Mouse (Mus musculus): ENCODE measurements around the gene Olfr1178. TPM values are rescaled to one million over a fixed set of nuclear protein-coding genes. Genes with fewer than 3 reads are reported as not detected.

Olfr1178 gene
- 0.06 TPM in 1 of 2 replicates, not detected in the other for polyA plus RNA-seq (2014; fragmentation: Nextera tagmentation; extraction: Ambion mirVana)

DNA sequence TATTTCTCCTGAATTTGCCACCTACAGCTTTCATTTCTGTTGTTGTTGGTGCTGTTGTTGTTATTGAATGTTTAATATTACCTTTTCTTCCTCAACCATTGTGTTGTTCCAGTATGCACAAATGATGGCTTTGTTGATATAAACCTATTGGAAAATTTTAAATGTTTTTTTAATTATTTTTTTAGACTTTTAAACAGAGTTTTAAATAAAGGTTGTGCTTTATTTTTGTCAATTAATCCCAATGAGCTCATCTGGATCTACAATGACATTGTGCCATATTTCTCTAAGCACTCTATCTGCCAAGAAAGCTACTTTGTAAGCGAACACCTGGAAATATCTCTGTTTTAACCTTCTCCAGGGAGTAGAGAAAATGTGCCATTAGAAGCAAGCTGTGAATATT lies at the start of gene Olfr1178:
Olfr1178 (plus strand) TSS at position 301 of the 400 bp plus-strand sequence.
- Histone ChIP-seq H3K27ac (replicated peaks; ENCODE audit: low read depth, low read length) (no peak within 1 kb of the TSS), H3K9ac (ENCODE audit: low read depth, low read length) (no peak within 1 kb of the TSS), H3K36me3 (ENCODE audit: control insufficient read depth, insufficient read depth, low read length) (no peaks in the 10 kb centered on the region), H3K4me3 (ENCODE audit: low read depth, low read length) (no peak within 1 kb of the TSS), H3K9me3 (ENCODE audit: control insufficient read depth, low read length) (no peaks in the 10 kb centered on the region), H3K4me2 (ENCODE audit: low read depth, low read length) (no peak within 1 kb of the TSS), H3K4me1 (ENCODE audit: control insufficient read depth, insufficient read depth, low read length) (no peaks in the 10 kb centered on the region), H3K27me3 (replicated peaks; ENCODE audit: control insufficient read depth, insufficient read depth, low read length) (no peaks in the 10 kb centered on the region)
- no peak for DNase-seq (ENCODE audit: low spot score)
- ATAC-seq (ENCODE audit: low read depth): no peak
- WGBS: 73% methylated on average over 1 of the region's 1 CpGs

DNA sequence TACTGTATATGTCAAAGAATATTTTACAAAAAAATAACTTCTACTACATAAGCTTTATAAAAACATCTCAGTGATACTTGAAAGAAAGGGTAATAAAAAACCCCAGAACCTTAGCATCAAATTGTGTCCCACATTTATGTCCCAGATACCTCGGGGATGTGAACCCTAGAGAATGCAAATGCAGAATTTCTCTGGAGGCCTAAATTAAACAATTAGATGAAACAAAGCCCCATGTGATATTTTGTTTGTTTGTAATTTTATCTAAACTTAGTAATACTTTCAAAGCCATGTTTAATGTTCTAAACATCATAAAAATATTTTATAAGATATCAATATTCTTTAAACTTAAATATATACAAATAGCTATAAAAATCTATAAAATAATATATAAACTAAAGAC lies 40.5 kb upstream of the Olfr1178 start, which contains the start of gene Olfr1177-ps:
Olfr1177-ps (minus strand) TSS at position 101 of the 400 bp plus-strand sequence.
- Histone ChIP-seq H3K9me3 (ENCODE audit: control insufficient read depth, low read length) (no peaks in the 10 kb centered on the region), H3K36me3 (ENCODE audit: control insufficient read depth, insufficient read depth, low read length) (no peaks in the 10 kb centered on the region), H3K4me3 (ENCODE audit: low read depth, low read length) (no peak within 1 kb of the TSS), H3K4me1 (ENCODE audit: control insufficient read depth, insufficient read depth, low read length) (no peaks in the 10 kb centered on the region), H3K9ac (ENCODE audit: low read depth, low read length) (no peak within 1 kb of the TSS), H3K27me3 (replicated peaks; ENCODE audit: control insufficient read depth, insufficient read depth, low read length) (no peaks in the 10 kb centered on the region), H3K27ac (replicated peaks; ENCODE audit: low read depth, low read length) (no peak within 1 kb of the TSS), H3K4me2 (ENCODE audit: low read depth, low read length) (no peak within 1 kb of the TSS)
- 84% methylated on average over 1 of the region's 1 CpGs for WGBS
- ATAC-seq (ENCODE audit: low read depth) (no peak), DNase-seq (ENCODE audit: low spot score) (no peak)

DNA sequence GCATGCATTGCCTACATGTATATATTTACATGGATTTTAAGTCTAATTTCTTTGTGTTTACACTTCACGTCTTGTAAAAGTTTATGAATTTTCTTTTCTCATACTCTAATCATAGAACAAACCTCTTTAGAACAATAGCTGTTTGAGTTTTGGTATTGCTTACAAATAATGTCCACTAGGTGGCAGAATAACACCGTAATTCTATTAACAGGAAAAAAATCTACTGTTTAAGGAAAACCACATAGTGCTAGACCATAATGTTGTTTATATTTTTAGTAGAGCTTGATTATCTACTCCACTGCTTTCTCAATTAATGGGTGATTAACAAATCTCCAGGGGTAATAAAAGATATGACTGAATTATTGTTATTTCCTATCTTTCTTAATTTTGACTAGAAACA lies 30.6 kb upstream of the Olfr1178 start:
- H3K27me3 ChIP-seq (replicated peaks; ENCODE audit: control insufficient read depth, insufficient read depth, low read length): no peaks in the 10 kb centered on the region
- no peak overlapping the region for H3K4me3 ChIP-seq (ENCODE audit: low read depth, low read length)
- no peak overlapping the region for H3K27ac ChIP-seq (replicated peaks; ENCODE audit: low read depth, low read length)
- no peaks in the 10 kb centered on the region for H3K4me1 ChIP-seq (ENCODE audit: control insufficient read depth, insufficient read depth, low read length)
- H3K36me3 ChIP-seq (ENCODE audit: control insufficient read depth, insufficient read depth, low read length): no peaks in the 10 kb centered on the region
- DNase-seq (ENCODE audit: low spot score): peak; percentile 42
- WGBS: 2% methylated on average over 2 of the region's 2 CpGs
- no peaks in the 10 kb centered on the region for H3K9me3 ChIP-seq (ENCODE audit: control insufficient read depth, low read length)
- no peak overlapping the region for H3K4me2 ChIP-seq (ENCODE audit: low read depth, low read length)
- no peak for ATAC-seq (ENCODE audit: low read depth)
- no peak overlapping the region for H3K9ac ChIP-seq (ENCODE audit: low read depth, low read length)

DNA sequence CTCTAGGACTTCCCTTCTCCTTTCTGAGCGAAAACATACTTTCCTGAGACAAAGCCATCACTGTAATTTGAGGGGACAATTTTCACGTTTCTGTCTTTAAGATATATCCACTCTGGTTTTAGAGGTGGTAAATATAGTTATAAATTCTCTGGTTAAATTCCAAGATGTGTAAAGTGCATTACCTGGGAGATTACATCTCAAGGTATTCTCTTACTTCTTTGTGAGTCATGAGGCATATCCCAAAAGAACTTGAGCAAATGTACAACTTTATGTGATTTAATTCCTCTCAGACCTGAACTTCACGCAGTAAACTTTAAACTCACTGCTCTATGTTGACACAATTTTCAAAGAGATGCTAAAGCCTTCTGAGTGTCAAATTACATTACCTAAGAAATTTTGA lies 19.5 kb downstream of the Olfr1178 start, which contains the start of gene Olfr1179:
Olfr1179 (minus strand) TSS at position 101 of the 400 bp plus-strand sequence.
- H3K36me3 ChIP-seq (ENCODE audit: control insufficient read depth, insufficient read depth, low read length): no peaks in the 10 kb centered on the region
- no peak within 1 kb of the TSS for H3K4me2 ChIP-seq (ENCODE audit: low read depth, low read length)
- ATAC-seq (ENCODE audit: low read depth) (no peak), DNase-seq (ENCODE audit: low spot score) (no peak)
- H3K27ac ChIP-seq (replicated peaks; ENCODE audit: low read depth, low read length): no peak within 1 kb of the TSS
- H3K27me3 ChIP-seq (replicated peaks; ENCODE audit: control insufficient read depth, insufficient read depth, low read length): no peaks in the 10 kb centered on the region
- no peak within 1 kb of the TSS for H3K9ac ChIP-seq (ENCODE audit: low read depth, low read length)
- 77% methylated on average over 3 of the region's 3 CpGs for WGBS
- H3K9me3 ChIP-seq (ENCODE audit: control insufficient read depth, low read length): no peaks in the 10 kb centered on the region
- H3K4me3 ChIP-seq (ENCODE audit: low read depth, low read length): no peak within 1 kb of the TSS
- no peaks in the 10 kb centered on the region for H3K4me1 ChIP-seq (ENCODE audit: control insufficient read depth, insufficient read depth, low read length)

DNA sequence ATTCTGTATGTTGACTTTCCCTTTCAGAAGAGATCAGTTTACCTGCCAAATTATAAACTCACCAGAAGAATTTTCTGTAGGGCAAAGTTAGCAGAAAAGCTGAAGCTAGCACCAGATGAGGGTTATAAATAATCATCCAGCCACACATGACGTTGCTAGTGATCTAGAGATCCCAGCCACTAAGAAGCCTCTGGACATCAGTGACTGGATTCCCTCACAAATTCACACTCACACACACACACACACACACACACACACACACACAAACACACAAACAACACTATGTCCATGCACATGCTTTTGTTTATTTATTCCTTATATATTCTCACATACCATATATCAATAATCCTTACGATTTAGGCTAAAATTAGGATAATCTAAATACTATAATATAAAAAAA lies 32.2 kb downstream of the Olfr1178 start, which contains the start of gene Olfr1180:
Olfr1180 (minus strand) TSS at position 101 of the 400 bp plus-strand sequence.
- ATAC-seq (ENCODE audit: low read depth): no peak
- no peak within 1 kb of the TSS for H3K27ac ChIP-seq (replicated peaks; ENCODE audit: low read depth, low read length)
- H3K27me3 ChIP-seq (replicated peaks; ENCODE audit: control insufficient read depth, insufficient read depth, low read length): no peaks in the 10 kb centered on the region
- WGBS: 77% methylated on average over 2 of the region's 2 CpGs
- DNase-seq (ENCODE audit: low spot score): no peak
- H3K4me1 ChIP-seq (ENCODE audit: control insufficient read depth, insufficient read depth, low read length): no peaks in the 10 kb centered on the region
- H3K4me3 ChIP-seq (ENCODE audit: low read depth, low read length): no peak within 1 kb of the TSS
- no peak within 1 kb of the TSS for H3K4me2 ChIP-seq (ENCODE audit: low read depth, low read length)
- H3K9ac ChIP-seq (ENCODE audit: low read depth, low read length): no peak within 1 kb of the TSS
- H3K36me3 ChIP-seq (ENCODE audit: control insufficient read depth, insufficient read depth, low read length): no peaks in the 10 kb centered on the region
- no peaks in the 10 kb centered on the region for H3K9me3 ChIP-seq (ENCODE audit: control insufficient read depth, low read length)

DNA sequence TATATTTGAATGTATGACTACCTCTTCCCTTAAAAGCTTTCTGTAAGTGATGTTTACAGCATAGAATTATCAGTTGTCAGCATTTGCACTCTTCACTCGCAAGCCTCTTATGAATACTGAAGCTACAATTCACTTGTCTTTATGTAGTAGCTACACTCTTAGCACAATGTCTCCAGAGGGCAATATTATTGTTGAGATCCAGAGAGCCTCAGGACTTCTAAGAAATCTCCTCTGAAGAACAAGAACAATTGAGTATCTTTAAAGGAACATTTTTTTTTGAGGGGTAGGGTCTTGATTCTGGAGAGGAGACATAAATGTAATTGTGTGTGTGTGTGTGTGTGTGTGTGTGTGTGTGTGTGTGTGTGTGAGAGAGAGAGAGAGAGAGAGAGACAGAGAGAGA lies 39.2 kb downstream of the Olfr1178 start, which contains the start of gene Olfr1181:
Olfr1181 (minus strand) TSS at position 101 of the 400 bp plus-strand sequence.
- WGBS: 93% methylated on average over 1 of the region's 1 CpGs
- Histone ChIP-seq H3K27ac (replicated peaks; ENCODE audit: low read depth, low read length) (no peak within 1 kb of the TSS), H3K36me3 (ENCODE audit: control insufficient read depth, insufficient read depth, low read length) (no peaks in the 10 kb centered on the region), H3K4me1 (ENCODE audit: control insufficient read depth, insufficient read depth, low read length) (no peaks in the 10 kb centered on the region), H3K4me2 (ENCODE audit: low read depth, low read length) (no peak within 1 kb of the TSS), H3K27me3 (replicated peaks; ENCODE audit: control insufficient read depth, insufficient read depth, low read length) (no peaks in the 10 kb centered on the region), H3K9me3 (ENCODE audit: control insufficient read depth, low read length) (no peaks in the 10 kb centered on the region), H3K4me3 (ENCODE audit: low read depth, low read length) (no peak within 1 kb of the TSS), H3K9ac (ENCODE audit: low read depth, low read length) (no peak within 1 kb of the TSS)
- DNase-seq (ENCODE audit: low spot score): no peak
- no peak for ATAC-seq (ENCODE audit: low read depth)

DNA sequence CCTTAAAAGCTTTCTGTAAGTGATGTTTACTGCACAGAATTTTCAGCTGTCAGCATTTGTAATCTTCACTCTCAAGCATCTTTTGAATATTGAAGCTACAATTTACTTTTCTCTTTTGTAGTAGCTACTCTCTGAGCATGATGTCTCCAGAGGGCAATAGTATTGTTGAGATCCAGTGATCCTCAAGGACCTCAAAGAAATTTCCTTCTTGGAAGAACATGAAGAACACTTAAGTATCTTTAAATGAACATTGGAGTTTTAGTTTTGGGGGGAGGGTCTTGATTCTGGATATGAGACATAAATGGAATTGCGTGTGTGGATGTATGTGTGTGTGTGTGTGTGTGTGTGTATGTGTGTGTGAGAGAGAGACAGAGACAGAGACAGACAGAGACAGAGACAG lies 62.2 kb downstream of the Olfr1178 start, which contains the start of gene Gm13757:
Gm13757 (minus strand) TSS at position 101 of the 400 bp plus-strand sequence.
- H3K9me3 ChIP-seq (ENCODE audit: control insufficient read depth, low read length): no peaks in the 10 kb centered on the region
- no peak within 1 kb of the TSS for H3K4me3 ChIP-seq (ENCODE audit: low read depth, low read length)
- no peaks in the 10 kb centered on the region for H3K36me3 ChIP-seq (ENCODE audit: control insufficient read depth, insufficient read depth, low read length)
- H3K4me2 ChIP-seq (ENCODE audit: low read depth, low read length): no peak within 1 kb of the TSS
- no peaks in the 10 kb centered on the region for H3K27me3 ChIP-seq (replicated peaks; ENCODE audit: control insufficient read depth, insufficient read depth, low read length)
- ATAC-seq (ENCODE audit: low read depth): no peak
- no peaks in the 10 kb centered on the region for H3K4me1 ChIP-seq (ENCODE audit: control insufficient read depth, insufficient read depth, low read length)
- H3K9ac ChIP-seq (ENCODE audit: low read depth, low read length): no peak within 1 kb of the TSS
- H3K27ac ChIP-seq (replicated peaks; ENCODE audit: low read depth, low read length): no peak within 1 kb of the TSS
- WGBS: 93% methylated on average over 1 of the region's 1 CpGs
- DNase-seq (ENCODE audit: low spot score): no peak

Other genes starting within 250 kb of the Olfr1178 start
- gene Olfr1167, start 231.9 kb upstream of the Olfr1178 start, polyA plus RNA-seq (2014; fragmentation: Nextera tagmentation; extraction: Ambion mirVana): not detected in 2 replicates
- not detected in 2 replicates for gene Olfr1168, start 205.2 kb upstream of the Olfr1178 start, polyA plus RNA-seq (2014; fragmentation: Nextera tagmentation; extraction: Ambion mirVana)
- gene Olfr1170, start 158.7 kb upstream of the Olfr1178 start, polyA plus RNA-seq (2014; fragmentation: Nextera tagmentation; extraction: Ambion mirVana): not detected in 2 replicates
- 0.07 TPM in 1 of 2 replicates, not detected in the other for gene Olfr1173, start 107.2 kb upstream of the Olfr1178 start, polyA plus RNA-seq (2014; fragmentation: Nextera tagmentation; extraction: Ambion mirVana)
- 0.14 TPM in 1 of 2 replicates, not detected in the other for gene Olfr1174-ps, start 71.9 kb upstream of the Olfr1178 start, polyA plus RNA-seq (2014; fragmentation: Nextera tagmentation; extraction: Ambion mirVana)
- not detected in 2 replicates for gene Olfr1175-ps, start 59.8 kb upstream of the Olfr1178 start, polyA plus RNA-seq (2014; fragmentation: Nextera tagmentation; extraction: Ambion mirVana)
- 0.17 TPM in 1 of 2 replicates, not detected in the other for gene Olfr1176, start 50.3 kb upstream of the Olfr1178 start, polyA plus RNA-seq (2014; fragmentation: Nextera tagmentation; extraction: Ambion mirVana)
- 0.14 TPM in 1 of 2 replicates, not detected in the other for gene Olfr1177-ps, start 40.6 kb upstream of the Olfr1178 start, polyA plus RNA-seq (2014; fragmentation: Nextera tagmentation; extraction: Ambion mirVana)
- gene Olfr1179, start 19.4 kb downstream of the Olfr1178 start, polyA plus RNA-seq (2014; fragmentation: Nextera tagmentation; extraction: Ambion mirVana): not detected in 2 replicates
- gene Olfr1180, start 32.1 kb downstream of the Olfr1178 start, polyA plus RNA-seq (2014; fragmentation: Nextera tagmentation; extraction: Ambion mirVana): not detected in 2 replicates
- gene Olfr1181, start 39.1 kb downstream of the Olfr1178 start, polyA plus RNA-seq (2014; fragmentation: Nextera tagmentation; extraction: Ambion mirVana): not detected in 2 replicates
- not detected in 2 replicates for gene Gm13757, start 62.1 kb downstream of the Olfr1178 start, polyA plus RNA-seq (2014; fragmentation: Nextera tagmentation; extraction: Ambion mirVana)
- not detected in 2 replicates for gene Olfr1183, start 67.8 kb downstream of the Olfr1178 start, polyA plus RNA-seq (2014; fragmentation: Nextera tagmentation; extraction: Ambion mirVana)
- 0.08 TPM in 1 of 2 replicates, not detected in the other for gene Olfr1184, start 96.5 kb downstream of the Olfr1178 start, polyA plus RNA-seq (2014; fragmentation: Nextera tagmentation; extraction: Ambion mirVana)
- not detected in 2 replicates for gene Olfr1185-ps1, start 106.3 kb downstream of the Olfr1178 start, polyA plus RNA-seq (2014; fragmentation: Nextera tagmentation; extraction: Ambion mirVana)
- not detected in 2 replicates for gene Olfr1186, start 131.5 kb downstream of the Olfr1178 start, polyA plus RNA-seq (2014; fragmentation: Nextera tagmentation; extraction: Ambion mirVana)
- gene Olfr1188, start 169.9 kb downstream of the Olfr1178 start, polyA plus RNA-seq (2014; fragmentation: Nextera tagmentation; extraction: Ambion mirVana): not detected in 2 replicates
- not detected in 2 replicates for gene Olfr1189, start 199.4 kb downstream of the Olfr1178 start, polyA plus RNA-seq (2014; fragmentation: Nextera tagmentation; extraction: Ambion mirVana)